Mouse (Mus musculus) spleen, postnatal 10 days (tissue): ENCODE measurements around the gene Knstrn.

Experiments used
- DNase-seq, 2 experiments: peaks; one replicate each; pipeline ENCODE4 v3.0.0; 2021 to 2022; ENCODE audit warnings: low spot score in 2 of 2

The Knstrn gene

DNA sequence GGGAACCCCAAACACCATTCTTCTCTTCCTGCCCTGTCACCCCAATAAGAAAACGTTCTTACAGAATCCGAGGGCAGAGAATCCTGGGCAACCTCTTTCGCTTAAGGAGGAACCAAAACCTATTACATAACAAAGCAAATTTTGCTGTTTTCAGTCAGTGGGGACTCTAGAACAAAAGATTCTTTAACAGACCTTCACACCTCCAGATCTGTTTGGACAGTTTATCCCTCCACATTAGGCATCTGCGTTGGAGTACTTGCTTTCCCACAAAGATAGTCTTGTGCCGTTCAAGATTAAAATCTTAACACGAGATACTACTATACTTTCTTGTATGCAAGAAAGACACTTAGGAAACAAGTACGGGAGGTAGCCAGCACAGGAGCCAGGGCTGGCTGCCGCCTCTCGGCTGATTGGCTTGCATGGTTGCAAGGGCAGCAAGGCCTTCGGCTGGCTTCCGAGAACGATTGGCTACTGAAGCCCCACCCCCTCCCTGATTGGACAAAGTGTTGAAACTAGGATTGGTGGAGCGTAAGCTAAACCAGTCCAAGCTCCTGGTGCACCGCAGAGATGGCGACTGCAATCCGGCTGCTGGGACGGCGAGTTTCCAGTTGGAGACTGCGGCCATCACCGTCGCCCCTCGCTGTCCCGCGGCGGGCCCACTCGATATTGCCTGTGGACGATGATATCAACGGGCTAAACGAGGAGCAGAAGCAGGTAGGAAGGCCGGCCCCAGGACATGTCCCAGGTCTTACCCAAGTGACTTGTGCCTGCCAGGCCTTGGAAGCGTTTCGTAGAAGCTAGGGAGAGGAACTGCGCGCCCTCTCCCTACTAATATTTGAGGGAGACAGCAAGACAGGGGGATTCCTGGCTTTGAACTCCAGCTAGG lies 47.9 kb downstream of the Knstrn start, which contains the start of gene Ivd:
Gene Ivd (plus strand): TSS at position 501 of the 886 bp plus-strand sequence.
- DNase-seq = peak; percentile 74 to 91

DNA sequence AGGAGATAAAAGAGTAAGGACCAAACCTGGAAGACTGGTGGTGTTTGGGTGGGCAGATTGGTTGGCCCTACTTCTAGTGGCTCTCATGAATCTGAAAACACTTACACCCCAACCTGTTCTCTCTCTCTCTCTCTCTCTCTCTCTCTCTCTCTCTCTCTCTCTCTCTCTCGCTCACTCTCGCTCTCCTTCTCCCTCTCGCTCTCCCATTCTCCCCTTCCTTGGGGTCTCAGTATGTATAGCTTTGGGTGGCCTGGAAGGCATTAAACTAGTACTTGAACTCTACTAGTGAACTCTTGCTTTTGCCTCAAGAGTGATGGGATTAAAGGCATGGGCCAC lies 48.5 kb downstream of the Knstrn start:
- DNase-seq = no peak

DNA sequence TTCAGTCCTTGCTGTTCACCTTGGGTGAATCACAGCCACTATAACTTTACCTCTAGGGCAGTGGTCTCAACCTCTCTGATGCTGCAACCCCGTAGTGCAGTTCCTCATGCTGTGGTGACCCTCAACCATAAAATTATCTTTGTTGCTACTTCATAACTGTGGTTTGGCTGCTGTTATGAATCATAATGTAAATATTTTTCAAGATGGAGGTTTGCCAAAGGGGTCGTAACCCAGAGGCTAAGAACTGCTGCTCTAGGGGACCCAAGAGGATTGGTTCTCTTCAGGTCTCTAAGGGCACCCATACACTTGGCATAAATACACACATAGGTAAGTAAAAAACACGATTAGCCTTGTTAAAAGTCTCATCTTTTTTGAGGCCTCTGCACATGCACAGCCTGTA lies 56.8 kb downstream of the Knstrn start:
- DNase-seq = no peak

DNA sequence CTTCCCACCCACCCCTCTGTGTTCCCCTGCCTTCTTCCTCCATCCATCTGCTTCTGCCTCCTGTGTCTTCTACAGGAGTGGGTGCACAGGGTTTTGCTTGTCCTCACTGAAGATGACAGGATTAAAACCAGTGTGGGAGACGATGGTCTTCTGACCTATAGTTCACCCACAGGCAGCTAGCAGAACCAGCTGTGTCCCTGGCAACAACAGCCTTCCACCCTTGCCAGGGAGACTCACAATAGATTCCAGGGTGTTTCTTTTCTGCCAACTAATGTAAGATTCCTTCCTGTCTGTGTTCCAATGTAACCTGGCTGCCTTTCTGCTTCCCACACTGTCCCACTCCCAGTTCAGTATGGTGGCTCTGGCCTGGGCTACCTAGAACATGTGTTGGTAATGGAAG lies 57.2 kb downstream of the Knstrn start:
- DNase-seq = no peak

DNA sequence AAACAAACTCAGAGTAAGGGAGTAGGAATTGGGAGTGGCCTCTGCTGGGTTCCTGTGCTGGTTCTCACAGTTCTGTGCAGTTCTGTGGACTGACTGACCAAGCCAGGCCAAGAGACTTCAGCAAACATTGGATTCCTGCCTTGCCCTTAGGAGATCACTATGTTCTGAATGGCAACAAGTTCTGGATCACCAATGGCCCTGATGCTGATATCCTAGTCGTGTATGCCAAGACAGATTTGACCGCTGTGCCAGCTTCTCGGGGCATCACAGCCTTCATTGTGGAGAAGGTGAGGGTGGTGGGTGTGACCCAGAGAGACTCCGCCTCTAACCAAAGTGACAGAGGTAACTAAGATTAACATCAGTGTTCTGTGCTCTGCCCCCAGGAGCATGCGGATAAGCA lies 59.2 kb downstream of the Knstrn start:
- DNase-seq = no peak

DNA sequence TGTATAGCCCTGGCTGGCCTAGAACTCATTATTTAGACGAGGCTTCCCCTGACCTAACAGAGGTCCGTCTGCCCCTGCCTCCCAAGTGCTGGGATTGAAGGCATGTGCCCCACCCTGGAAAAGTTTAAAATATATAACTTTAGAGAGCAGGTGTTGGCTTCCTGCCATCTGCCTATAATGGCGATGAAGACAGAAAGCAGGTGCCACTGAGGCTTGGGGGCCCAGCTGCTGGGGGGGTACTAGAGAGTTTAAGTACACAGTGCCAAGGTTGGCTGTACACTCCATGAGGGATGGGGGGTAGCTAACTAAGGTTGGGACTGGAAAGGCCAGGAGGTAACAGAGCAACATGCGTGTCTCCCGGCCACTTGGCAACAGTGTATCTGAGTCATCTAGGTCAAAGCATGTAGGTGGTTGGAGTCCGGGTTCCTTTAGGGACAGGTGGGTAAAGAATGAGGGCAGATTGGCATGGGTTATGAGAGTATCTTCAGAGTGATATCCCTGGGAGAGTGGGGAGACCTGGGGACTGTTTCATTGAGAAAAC lies 60.2 kb downstream of the Knstrn start:
- DNase-seq = no peak

DNA sequence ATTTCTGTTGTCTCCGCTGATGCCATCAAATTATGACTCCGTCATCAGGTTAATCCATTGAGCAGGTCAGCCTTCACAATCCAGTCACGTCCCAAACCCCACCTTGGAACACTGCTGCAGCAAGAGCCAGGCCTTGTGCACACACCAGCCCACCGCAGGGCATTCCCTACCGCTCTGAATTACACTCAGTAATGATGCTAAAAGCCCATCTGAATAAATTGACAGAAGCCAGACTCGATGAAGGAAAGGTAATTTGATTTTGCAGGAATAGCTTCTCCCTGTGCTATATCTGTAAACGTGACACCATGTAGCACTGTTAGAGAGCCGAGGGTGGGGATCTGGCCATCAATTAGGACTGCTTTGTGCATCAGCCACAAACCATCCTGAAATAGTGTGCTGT lies 61.5 kb downstream of the Knstrn start:
- DNase-seq = no peak

DNA sequence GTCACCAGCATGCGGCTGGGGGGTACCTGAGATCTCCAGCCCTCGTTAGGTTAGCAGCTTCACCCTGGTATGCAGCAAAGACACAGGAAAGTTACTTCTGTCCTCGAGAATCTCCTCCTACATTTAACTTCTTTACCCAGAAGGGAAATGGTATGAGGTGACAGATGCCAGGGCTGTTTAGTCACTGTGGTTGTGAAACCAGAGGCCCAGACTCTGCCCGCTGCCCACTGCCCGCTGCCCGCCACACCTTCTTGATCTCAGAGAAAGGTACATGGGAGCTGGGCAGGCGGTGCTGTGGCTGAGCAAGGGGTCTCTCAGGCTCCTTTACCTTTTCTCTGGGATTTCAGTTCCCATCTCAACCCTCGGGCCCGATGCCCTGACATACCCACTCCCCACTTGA lies 62.6 kb downstream of the Knstrn start:
- DNase-seq = no peak

DNA sequence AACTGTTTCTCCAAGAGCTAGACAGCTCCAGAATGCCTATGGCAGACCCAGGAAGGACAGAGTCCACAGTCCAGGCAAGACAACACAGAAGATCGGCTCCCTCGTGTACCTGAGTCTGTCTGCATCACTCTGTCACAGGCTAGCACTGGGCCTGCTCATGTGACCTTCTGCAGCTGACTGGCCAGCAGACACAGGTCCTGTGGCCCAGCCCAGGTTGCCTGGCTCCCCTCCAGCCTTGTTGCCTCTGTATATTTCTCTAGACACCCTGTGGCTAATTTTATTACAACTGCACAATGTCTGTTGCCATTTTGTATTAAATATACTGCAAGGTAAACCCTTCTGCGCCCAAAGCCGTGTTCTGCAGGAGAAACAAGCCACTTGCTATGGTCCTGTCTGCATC lies 67.2 kb downstream of the Knstrn start:
- peak in 1 of 2 experiments; percentile 3 for DNase-seq

DNA sequence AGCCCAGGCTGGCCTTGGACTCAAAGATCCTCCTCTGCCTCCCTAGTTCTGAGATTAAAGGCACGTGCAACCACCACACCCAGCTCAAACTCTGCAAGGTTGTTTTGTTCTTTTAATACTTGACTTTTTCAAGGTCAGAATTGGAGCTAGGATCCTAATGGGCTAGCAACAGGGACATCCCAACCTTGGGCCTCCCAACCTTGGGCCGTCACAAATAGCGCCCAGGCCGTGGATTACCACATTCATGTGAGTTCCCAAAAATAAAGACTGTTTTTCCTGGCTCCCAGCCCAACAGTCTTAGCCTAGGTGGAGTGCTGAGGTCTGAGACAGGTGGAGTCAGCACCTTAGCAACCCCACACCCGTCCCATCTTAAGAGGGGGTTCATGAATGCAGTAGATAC lies 68.2 kb downstream of the Knstrn start:
- DNase-seq = peak in 1 of 2 experiments; percentile 10

DNA sequence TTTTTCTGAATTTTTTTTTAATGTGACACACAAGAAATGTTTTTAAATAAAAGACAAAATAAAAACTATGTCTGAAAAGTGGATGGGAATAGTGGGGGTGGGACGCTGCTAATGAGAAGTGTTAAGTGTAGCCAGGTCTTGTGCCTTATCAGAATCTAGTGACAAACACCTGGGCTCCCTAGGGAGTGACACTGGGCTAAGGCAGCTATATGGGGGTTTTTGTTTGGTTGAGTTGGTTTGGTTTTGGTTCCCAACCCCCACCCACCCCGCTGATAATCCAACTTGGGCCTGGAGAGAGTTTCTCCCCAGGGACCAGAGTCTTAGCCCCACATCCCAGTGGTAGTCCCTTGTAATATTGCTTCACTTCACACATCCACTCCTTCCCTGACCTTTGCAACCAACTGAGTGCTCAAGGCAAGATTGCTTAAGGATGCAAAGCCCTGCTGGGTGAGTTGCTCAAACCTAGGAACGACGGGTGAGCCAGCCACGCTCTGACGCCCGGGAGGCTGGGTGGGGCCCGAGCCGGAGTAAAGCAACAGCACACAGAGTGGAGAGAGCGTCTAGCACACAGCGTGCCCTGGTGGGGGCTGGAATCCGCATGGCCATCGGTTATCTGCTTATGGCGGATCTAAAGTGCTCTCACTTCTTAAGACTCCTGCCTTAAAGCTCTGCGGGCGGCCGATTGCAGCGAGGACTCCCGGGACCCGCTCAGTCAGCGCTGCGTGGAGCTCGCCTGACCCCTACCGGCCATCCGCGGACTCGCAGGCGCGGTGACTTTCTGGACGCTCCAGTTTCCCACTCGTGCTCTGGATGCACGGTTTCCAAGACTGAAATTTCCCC lies 69.3 kb downstream of the Knstrn start:
- DNase-seq = peak; percentile 91 to 96

DNA sequence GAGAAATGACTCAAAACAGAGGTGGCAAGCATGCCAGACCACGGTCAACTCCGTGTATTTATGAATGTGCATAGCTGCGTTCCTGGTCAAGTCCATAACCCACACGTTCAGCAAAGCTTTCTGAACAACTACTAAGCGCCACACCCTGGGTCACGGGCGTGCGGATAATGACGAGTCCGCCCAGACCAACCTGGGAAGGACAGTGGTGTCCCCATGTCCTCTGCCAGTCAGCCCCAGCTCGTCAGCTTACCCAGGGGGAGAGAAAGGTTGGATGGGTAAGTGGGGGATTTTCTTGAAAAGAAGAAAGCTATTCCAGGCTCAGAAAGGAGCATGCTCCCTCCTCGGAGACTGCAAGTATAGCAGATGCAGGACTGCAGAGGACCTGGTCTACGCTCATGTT lies 73.6 kb downstream of the Knstrn start:
- peak in 1 of 2 experiments; percentile 49 for DNase-seq

DNA sequence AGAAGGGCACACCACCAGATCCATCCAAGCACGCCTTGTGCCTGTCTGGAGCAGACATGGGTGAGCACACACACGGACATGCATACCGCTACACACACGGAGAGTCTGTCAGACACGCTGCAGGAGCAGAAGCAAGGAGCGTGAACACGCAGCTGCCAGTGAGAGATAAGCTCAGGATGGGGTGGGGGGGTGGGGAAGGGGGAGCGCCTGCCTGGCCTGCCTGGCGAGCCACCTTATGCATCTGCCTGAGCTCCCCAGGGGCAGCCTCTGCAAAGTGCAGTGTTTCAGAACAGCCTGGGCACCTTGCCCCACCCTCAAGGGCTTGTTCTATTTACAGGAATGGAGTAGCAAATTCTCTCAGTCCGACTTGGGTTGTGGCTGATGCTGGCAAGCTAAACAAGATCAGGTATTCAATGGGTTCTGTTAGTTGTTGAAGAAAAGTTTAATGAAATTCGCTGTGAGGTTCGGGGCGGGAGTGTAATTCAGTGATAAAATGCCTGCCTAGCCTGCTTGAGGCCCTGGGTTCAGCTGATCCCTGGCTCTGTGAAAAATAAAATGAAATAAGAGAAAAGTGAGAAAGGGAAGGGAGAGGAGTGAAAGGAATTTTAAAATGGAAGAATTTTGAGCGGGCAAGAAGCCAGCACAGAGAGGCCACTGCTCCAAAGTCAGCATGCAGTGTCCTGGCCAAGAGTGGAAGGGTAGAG lies 74.2 kb downstream of the Knstrn start:
- DNase-seq = peak; percentile 57 to 71

DNA sequence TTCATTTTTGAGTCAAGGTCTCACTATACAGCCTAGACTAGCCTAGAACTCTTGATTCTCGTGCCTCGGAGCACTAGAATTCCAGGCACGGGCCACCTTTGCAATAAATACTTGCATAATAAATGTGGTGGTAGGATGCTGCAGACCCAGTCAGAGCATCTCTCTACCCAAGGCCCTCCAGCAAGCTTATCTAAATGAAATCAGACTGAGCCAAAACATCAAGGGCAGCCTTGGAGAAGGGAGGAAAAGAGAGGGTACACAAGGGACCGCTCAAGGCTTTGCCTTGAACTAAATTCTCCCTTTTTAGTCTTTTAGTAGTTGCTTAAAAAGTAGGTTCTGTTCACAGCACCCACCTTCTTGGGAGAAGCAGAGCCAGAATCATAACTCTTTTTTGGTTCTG lies 77.4 kb downstream of the Knstrn start:
- no peak for DNase-seq

DNA sequence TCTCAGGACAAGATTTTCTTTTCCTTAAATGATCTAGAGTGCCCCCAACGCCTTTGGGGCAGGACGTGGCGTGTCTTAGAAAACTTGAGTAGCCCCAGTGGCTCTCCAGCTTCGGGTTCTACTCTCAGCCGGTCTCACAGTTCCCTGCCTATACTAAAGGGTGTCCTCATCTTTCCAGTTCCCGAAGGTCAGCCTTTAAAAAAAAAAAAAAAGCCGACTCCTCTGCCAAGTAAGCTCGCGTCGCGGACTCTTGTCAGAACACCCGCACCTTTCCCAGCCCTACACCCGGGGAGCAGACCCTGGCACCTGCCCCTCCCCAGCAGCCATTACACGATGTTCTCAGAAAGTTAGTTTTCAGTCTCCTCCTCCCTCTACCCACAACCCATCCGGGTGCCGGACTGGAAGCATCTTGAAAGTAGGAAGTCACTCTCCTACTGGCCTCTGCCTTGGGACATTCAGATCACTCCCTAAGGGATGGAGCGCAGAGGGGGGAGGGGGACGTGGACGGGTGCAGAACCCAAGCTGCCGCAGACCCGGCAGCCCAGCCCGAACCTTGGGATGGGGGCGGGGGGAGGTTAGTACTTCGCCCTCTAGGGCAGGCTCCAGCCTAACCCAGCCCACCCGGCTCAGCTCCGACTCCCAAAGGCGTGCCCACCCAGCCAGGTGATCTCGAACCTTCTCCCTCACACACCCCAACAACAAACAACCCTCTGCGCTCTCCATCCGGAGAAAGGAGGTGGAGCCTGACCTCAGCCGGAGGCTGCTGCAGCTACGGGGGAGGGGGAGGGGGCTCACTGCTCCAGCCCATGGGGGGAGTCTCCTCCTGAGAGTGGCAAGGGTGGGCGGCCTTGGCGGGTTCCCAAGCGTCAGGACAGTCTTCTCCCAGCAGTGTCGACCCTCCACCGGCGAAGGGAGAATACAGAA lies 82.4 kb downstream of the Knstrn start:
- peak in 1 of 2 experiments; percentile 58 for DNase-seq

DNA sequence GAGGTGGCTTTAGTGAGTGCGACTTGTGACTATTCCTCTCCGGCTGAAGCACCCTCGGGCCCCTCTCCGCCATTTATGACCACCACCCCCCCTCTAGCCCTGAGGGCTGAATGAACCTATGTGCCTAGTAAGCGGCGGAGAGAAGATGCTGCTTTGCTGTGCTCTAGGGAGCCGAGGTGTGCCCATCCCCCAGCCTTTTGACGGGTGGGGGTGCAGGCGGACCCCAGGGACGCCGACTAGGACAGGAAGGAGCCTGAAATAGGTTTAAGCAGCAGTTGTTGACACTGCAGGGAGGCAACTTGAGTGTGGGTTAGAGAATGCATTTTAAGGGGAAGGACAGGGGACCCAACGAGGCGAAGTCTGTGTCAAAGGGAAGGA lies 83.1 kb downstream of the Knstrn start:
- DNase-seq = peak in 1 of 2 experiments; percentile 63

DNA sequence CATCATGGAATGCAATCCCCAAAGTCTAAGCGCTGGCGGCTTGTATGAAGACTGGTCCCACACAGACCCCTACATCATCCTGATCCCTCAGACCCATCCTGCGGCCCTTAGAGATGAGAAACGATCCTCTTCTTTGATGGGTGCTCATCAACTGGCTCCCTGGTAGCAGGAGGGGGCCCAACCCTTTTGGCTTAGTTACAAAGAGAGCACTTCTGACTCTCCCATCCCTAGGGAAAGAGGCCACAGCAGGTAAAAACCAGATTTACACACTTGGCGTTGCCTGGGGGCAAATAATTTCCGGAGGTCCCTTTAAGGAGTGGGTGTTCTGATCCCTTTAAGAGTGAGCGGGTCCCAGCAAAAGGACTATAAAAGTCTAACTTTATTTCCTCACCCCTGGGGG lies 83.6 kb downstream of the Knstrn start:
- no peak for DNase-seq

DNA sequence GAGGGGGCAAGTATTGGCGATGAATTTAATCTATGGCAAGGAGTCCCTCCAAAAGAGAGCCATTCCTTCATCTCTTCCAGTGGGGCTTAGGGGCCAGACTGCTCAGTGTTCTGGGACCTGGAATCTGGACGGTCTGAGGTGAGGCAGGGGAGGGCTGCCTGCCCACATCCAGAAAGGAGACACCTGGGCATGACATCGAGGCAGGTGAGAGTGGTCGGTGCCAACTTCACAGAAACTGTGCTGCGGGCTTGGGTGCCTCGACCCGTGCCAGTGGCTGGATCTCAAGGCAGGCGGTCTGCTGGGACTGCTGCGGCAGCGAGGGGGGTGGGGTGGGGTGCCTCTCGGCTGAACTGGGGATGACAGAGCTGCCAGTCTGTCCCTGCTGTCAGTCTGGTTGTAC lies 84.0 kb downstream of the Knstrn start:
- DNase-seq = no peak

DNA sequence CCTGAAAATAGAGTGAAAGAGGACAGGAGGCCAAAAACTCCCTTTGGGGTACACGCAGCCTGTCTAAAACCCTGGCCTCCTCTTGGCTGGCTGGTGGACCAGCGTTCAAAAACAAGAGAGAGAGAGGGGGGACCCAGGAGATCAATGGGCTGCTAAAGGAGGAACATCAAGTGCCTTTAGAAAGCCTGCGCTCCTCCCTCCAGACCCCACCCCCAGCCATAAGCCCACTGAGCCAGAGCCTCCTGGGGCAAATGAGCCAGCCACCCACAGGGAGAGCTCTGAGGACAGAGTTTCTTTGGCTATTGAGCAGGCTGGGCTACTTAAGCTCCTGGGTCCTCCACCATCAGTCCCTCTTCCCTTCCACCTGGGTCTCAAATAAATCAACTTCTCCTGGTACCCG lies 85.0 kb downstream of the Knstrn start:
- DNase-seq = no peak

DNA sequence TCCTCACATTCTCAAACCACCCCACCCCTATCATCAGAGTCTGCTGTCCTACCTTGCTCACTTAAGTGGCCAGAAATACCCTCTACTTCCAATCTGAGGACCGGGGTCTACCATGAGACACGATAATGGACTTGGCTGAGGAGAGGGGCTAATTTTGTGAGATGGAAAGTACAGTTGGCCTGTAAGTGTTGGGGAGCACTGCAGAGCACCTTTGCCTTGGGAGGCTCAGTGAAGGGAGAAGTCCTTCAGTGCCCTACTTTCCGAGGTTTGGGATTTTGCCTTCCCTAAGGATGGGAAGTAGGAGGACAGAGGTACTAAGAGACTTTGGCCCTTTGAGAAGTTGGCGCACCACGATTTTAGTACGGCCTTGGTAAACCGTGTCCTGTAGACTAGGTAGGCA lies 85.5 kb downstream of the Knstrn start:
- no peak for DNase-seq
